Mouse (Mus musculus) erythroblast, embryonic 14.5 days (primary cell): ENCODE results near the gene Prdm15. TPM values are rescaled to one million over a fixed set of nuclear protein-coding genes. Genes with fewer than 3 reads are reported as not detected.

Experiments used
- H3K27me3 ChIP-seq: 2 replicates; pipeline ENCODE4 v1.6.1; 2012; ENCODE audit warnings: inconsistent platforms; ENCODE audit not compliant: control insufficient read depth
- H3K36me3 ChIP-seq: 2 replicates; pipeline ENCODE4 v1.6.1; 2012; ENCODE audit warnings: mild to moderate bottlenecking, inconsistent platforms; ENCODE audit not compliant: control insufficient read depth
- H3K4me1 ChIP-seq: 2 replicates; pipeline ENCODE4 v1.6.1; 2012; ENCODE audit warnings: inconsistent platforms; ENCODE audit not compliant: control insufficient read depth
- H3K4me3 ChIP-seq: replicated peaks from 2 replicates; pipeline ENCODE3; 2012; ENCODE audit warnings: moderate library complexity, mild to moderate bottlenecking, inconsistent platforms
- H3K9me3 ChIP-seq: 2 replicates; pipeline ENCODE4 v1.6.1; 2012; ENCODE audit warnings: low read length, inconsistent platforms, mixed read lengths; ENCODE audit not compliant: control insufficient read depth
- GATA1 ChIP-seq: IDR thresholded peaks from 2 replicates; pipeline ENCODE4 v1.6.1; 2012; ENCODE audit warnings: low read length, inconsistent platforms, mixed read lengths
- TAL1 ChIP-seq: IDR thresholded peaks from 3 replicates; pipeline ENCODE4 v1.6.1; 2012; ENCODE audit warnings: low read length, inconsistent platforms, mixed read lengths
- polyA plus RNA-seq: library from polyadenylated mRNA; stranded (reverse); fragments of >175 nt; gene quantifications from 2 replicates; pipeline ENCODE4 v1.2.3, GENCODE M21; 2012

Prdm15 gene
- polyA plus RNA-seq, 1 experiment = 0.03 TPM

DNA sequence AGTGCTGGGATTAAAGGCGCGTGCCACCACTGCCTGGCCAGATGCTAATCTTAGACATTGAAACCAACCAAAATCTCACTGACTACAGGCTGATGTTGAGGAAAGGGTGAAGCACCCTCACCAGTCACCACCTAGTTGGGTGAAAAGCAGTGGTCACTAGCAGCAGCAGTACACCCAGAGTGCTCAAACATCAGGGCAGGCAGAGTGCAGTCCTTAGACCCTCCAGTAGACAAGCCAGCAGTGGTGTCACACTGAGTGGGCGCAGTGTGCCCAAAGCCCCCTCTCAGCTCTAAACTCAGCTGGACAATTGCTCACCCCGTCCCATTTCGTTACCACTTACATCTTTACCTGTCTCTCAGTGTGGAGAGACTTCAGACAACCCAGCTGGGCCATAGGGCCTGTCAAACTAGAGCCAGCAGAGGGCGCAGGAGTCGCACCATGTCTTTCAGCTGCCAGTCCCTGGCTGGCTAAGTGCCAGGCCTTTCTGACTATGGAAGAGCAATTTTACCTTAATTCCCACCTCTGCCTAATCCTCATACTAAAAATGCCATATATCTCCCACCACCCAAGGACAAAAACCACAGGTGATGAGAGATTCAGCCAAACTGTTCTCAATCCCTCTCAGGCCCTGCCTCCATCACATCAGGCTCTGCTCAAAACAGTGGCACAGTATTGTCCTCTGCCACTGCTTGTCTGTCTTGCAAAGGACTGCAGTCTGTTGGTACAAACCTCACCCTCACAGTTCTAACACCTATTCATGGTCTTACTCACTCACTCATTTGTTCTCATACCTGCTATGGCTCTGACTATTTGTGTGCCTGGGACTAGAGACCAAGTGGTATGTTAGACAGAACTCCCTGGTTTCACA, 46.7 kb downstream of the Prdm15 start:
- Histone ChIP-seq H3K4me1 (no peaks in the 10 kb centered on the region), H3K4me3 (no peak overlapping the region), H3K27me3 (no peaks in the 10 kb centered on the region), H3K36me3 (peaks cover 70% of the 10 kb centered on the region), H3K9me3 (no peaks in the 10 kb centered on the region)
- TF ChIP-seq GATA1 (no peak), TAL1 (no peak)

DNA sequence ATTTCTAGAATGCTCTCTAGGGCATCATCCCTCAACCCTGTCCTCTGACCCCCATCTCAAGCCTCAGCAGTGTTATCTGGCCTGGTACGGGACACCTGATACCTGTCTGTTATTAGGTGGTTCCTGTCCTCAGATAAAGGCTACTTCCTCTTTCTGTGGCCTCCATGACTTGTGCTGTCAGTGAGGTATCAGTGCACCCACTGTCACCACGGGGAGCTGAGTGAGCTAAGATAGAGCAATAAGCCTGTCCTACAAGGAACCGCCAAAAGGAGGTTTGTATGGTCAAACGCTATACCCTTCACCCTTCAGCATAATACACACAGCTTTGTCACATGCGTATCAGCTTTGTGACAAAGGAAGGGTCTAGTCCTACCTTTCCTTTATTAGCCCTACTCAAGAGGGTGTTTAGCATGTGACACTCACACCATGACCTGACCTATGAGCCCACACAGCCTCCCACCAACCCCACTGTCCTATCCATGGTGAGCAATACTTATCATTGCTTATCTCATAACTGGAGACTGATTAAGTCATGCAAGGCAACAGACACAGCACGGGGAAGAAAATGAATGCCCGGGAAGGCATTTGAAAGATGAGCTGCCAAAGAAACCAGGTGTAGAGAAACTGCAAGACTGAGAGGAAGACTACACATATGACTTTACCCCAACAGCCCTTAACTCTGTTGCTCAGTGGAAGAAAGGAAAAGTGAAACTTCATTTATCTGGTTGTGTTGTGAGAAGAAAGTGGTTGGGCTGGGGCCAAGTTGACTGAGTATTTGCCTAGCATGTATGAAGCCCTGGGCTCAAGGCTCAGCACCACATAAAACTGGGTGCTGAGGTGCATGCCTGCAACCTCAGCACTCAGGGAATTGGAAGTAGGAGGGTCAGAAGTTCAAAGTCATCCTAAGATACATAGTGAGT, 53.4 kb downstream of the Prdm15 start:
- Histone ChIP-seq H3K36me3 (peaks cover 65% of the 10 kb centered on the region), H3K27me3 (no peaks in the 10 kb centered on the region), H3K4me3 (no peak overlapping the region), H3K9me3 (no peaks in the 10 kb centered on the region), H3K4me1 (no peaks in the 10 kb centered on the region)
- TF ChIP-seq GATA1 (no peak), TAL1 (no peak)

DNA sequence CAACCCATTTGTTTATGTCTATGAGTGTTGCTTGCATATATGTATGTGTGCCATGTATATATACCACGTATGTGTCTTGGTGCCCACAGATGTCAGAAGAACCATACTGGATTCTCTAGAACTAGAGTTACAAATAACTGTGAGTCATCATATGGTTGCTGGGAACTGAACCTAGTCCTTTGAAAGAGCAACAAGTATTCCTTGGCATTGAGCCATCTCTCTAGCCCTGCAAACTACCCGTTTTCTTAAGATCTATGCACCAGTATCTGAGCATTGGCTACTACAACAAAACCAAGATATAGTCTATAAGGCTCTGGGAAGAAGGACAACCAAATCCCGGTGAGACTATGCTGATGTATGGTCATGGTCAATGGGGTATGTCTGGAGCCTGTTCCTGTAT, 54.4 kb downstream of the Prdm15 start:
- Histone ChIP-seq H3K27me3 (no peaks in the 10 kb centered on the region), H3K36me3 (peaks cover 70% of the 10 kb centered on the region), H3K4me1 (no peaks in the 10 kb centered on the region), H3K4me3 (no peak overlapping the region), H3K9me3 (no peaks in the 10 kb centered on the region)
- TF ChIP-seq GATA1 (no peak), TAL1 (no peak)

DNA sequence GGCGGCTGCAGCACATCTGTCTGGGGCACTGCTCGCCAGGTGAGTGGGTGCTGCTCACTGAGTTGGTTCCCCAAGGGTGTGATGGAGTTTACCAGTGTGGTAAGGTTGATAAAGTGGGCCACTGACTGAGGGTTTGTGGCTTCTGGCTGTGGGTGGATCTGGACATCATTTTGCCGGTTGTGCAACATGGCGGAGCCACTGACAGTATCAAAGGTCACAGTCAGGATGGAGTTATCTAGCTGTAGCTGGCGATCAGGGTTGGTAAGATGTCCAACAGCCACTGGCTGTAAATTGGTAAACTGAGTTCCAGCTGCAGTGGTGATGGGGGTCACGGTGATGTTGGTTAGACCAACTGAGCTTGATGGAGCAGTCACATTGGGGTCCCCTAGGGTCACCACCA, 57.4 kb downstream of the Prdm15 start:
- no peaks in the 10 kb centered on the region for H3K9me3 ChIP-seq
- H3K36me3 ChIP-seq = peaks cover 58% of the 10 kb centered on the region
- no peaks in the 10 kb centered on the region for H3K4me1 ChIP-seq
- TF ChIP-seq TAL1 (no peak), GATA1 (no peak)
- H3K4me3 ChIP-seq = no peak overlapping the region
- no peaks in the 10 kb centered on the region for H3K27me3 ChIP-seq

DNA sequence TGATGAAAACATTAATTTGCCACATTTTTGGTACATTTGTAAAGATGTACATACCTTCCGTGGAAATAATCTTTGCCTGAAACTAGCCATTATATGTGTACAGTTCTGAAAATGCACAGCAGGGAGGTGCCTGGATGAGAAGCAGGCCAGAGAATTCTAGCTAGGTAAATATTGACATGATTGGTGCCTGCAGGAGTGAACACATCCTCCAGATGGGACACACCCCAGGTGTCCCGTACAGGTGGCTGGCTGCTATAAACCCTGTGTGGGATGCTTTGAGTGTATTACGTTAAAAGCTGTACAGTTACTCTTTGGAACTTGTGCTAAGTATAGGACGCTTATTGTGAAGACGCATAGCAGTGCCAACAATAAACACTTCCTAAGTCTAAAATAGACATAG, 68.6 kb downstream of the Prdm15 start:
- Histone ChIP-seq H3K36me3 (no peaks in the 10 kb centered on the region), H3K4me3 (no peak overlapping the region), H3K4me1 (no peaks in the 10 kb centered on the region; the same call in 1 of the 2 replicates), H3K27me3 (no peaks in the 10 kb centered on the region), H3K9me3 (no peaks in the 10 kb centered on the region)
- TF ChIP-seq TAL1 (no peak), GATA1 (no peak)

DNA sequence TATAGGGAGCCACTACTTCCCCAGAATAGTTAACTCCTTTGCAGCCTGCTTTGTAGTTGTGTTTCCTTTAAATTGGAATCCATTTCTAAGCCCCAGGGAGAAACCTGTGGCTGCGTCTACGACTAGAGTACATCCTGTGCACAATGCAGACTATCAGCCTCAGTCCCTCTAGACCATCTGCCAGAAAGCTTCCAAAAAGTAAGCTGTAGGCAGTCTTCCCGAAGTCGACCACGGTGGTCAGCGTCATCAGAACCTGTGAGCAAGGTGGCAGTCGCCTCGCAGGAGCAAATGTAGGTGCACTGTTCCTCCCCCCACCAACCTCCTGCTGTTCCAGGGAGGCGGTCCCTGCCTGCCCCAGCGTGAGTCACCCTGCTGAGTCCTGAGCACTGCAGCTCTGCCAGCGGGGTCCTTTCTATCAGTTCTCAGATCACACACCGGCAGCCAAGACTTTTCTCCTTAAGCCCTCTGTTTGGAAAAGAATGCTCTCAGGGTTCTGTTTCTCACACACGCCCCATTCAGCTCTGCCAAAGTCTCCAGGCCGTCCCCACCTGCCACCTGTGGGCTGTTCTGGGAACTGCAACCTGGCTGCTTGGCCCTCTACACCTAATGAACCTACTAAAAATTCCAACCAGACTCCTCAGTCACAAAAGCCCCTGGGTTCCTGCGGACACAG, 73.2 kb downstream of the Prdm15 start:
- TF ChIP-seq TAL1 (no peak), GATA1 (no peak)
- H3K36me3 ChIP-seq = no peaks in the 10 kb centered on the region
- no peaks in the 10 kb centered on the region; the same call in 1 of the 2 replicates for H3K4me1 ChIP-seq
- no peak overlapping the region for H3K4me3 ChIP-seq
- H3K27me3 ChIP-seq = no peaks in the 10 kb centered on the region
- no peaks in the 10 kb centered on the region for H3K9me3 ChIP-seq

DNA sequence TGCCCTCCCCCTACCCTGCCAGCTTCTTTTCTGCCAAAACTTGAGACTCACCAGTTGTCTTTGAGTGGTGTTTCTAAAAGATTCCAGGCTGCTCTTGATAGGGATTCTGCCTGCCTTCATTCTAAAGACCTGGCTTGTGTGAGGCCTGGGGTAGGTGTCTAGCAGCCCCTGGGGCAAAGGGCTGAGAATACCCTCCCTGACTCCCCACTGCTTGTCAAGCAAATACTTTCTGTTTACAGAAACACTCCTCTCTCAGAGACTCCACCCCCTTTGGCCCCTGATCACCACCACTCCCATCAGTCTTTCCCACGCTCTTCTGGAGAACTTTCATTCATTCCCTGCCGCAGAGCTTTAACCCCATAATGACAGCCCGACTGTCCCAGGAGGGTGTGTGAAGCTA, 85.1 kb downstream of the Prdm15 start:
- TF ChIP-seq TAL1 = no peak
- no peak for TF ChIP-seq GATA1
- peaks cover 48% of the 10 kb centered on the region for H3K27me3 ChIP-seq
- no peak overlapping the region for H3K4me3 ChIP-seq
- H3K9me3 ChIP-seq = no peaks in the 10 kb centered on the region; the same call in 1 of the 2 replicates
- peaks cover 3% of the 10 kb centered on the region for H3K4me1 ChIP-seq
- H3K36me3 ChIP-seq = no peaks in the 10 kb centered on the region

DNA sequence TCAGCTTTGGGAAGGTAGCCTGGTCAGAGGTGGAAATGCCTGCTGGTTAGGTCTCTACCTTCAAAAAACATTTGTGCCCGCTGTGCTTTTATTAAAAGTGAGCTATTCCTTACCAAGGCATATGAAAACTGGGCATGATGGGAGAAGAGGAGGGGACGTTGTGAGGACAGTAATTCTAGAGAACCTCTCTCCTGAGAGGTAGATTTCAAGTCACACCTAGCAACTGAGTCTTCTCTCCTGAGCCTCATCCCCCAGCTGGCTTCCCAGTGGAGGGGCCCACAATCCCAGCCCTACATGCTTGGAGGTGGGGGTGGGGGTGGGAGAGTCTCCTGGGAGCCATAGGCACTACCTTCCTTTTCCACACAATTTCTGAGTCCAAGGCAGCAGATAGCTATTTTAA, 87.0 kb downstream of the Prdm15 start:
- Histone ChIP-seq H3K4me3 (no peak overlapping the region), H3K27me3 (peaks cover 55% of the 10 kb centered on the region), H3K4me1 (peaks cover 3% of the 10 kb centered on the region), H3K9me3 (no peaks in the 10 kb centered on the region; the same call in 1 of the 2 replicates), H3K36me3 (no peaks in the 10 kb centered on the region)
- TF ChIP-seq GATA1 (no peak), TAL1 (no peak)
